In the genomic region with DNA sequence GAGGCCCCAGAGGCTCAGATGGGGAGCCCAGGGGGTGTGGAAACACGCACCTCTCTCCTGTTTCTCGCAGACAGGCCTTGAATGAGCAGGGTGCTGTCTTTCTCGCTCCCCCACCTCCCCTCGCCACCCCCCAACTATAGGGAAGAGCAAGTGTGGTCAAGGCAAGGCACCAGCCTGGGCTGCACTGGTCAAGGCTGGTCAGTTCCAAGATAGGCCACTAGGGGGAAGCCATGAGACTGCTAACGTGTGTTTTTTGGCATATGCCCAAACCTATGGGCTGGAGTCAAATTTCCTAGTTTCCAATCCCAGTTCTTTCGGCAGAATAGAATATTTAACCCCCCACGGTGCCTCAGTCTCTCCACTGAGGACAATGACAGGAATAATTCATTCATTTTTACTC, we compare ENCODE assay signal across 9 mouse cellular contexts. TPM values are rescaled to one million over a fixed set of nuclear protein-coding genes. Genes with fewer than 3 reads are reported as not detected.
DNase-seq lines count a peak whose midpoint lies in the region; ATAC-seq and TF ChIP-seq lines count a peak whose summit lies in the region.
"Had no signal": no experiment of that assay in that cellular context is flagged by ENCODE, and none has a peak within 500 bp of the region (broad histone marks: within the 10 kb centered on the region; RNA-seq: fewer than 3 reads in every experiment).

No protein-coding gene starts in this region.

- H3K9me3 ChIP-seq in heart, embryonic 11.5 days (replicated peaks; ENCODE audit: control insufficient read depth, low read length), result no peaks in the 10 kb centered on the region
- no peaks in the 10 kb centered on the region for H3K9me3 ChIP-seq in lung, embryonic 14.5 days (ENCODE audit: low read depth, low read length)
- H3K9me3 ChIP-seq: limb, embryonic 15.5 days had no signal

- no peaks in the 10 kb centered on the region for H3K4me1 ChIP-seq in heart, embryonic 11.5 days (ENCODE audit: control insufficient read depth, insufficient read depth, low read length)
- H3K4me1 ChIP-seq in lung, embryonic 14.5 days (ENCODE audit: insufficient read depth), result no peaks in the 10 kb centered on the region
- H3K4me1 ChIP-seq: limb, embryonic 15.5 days had no signal

- H3K9ac ChIP-seq in heart, embryonic 11.5 days (ENCODE audit: low read depth, low read length), result no peak overlapping the region
- H3K9ac ChIP-seq in lung, embryonic 14.5 days, result no peak overlapping the region
- H3K9ac ChIP-seq: limb, embryonic 15.5 days had no signal

- no peak overlapping the region for H3K4me2 ChIP-seq in heart, embryonic 11.5 days
- no peak overlapping the region for H3K4me2 ChIP-seq in lung, embryonic 14.5 days
- H3K4me2 ChIP-seq: limb, embryonic 15.5 days had no signal

- no peak overlapping the region for H3K4me3 ChIP-seq in heart, embryonic 11.5 days (ENCODE audit: low read depth, low read length)
- no peak overlapping the region for H3K4me3 ChIP-seq in layer of hippocampus, adult 2 months
- no peak overlapping the region for H3K4me3 ChIP-seq in lung, embryonic 14.5 days (ENCODE audit: low read depth, low read length)
- H3K4me3 ChIP-seq: limb, embryonic 15.5 days had no signal

- TF ChIP-seq CTCF in layer of hippocampus, adult 2 months (conservative IDR thresholded peaks at IDR 0.05), result peak; percentile 89
- peak; percentile 97 for TF ChIP-seq CTCF in lung, embryonic 14.5 days (IDR thresholded peaks at IDR 0.05; ENCODE audit: low read depth)

- DNase-seq in CD8-positive naive resting alpha-beta T cell, adult 2 months (ENCODE audit: low read depth in 2 of 2, low spot score in 2 of 2), result peak; percentile 18 to 28
- DNase-seq in adrenal gland, postnatal 10 days, result peak; percentile 90
- peak; percentile 54 for DNase-seq in embryo, embryonic 11.5 days (ENCODE audit: low read depth, low spot score)
- DNase-seq in layer of hippocampus, adult 2 months (ENCODE audit: low spot score in 2 of 2), result peak; percentile 46 to 74
- DNase-seq in lung, embryonic 14.5 days, result peak; percentile 94
- peak; percentile 58 for DNase-seq in retina, postnatal 7 days (ENCODE audit: low read depth, low spot score)
- DNase-seq in urinary bladder, adult 2 months (ENCODE audit: low spot score), result peak; percentile 39

- 7% methylated on average over 7 of the region's 7 CpGs for WGBS in heart, embryonic 11.5 days (ENCODE audit: insufficient replicate concordance)
- WGBS in lung, embryonic 14.5 days, result 9% methylated on average over 7 of the region's 7 CpGs

- ATAC-seq in heart, embryonic 11.5 days (replicated peaks; ENCODE audit: insufficient number of reproducible peaks, low FRiP score, low TSS enrichment), result 0 out of 2 replicates have a peak, but pooled peaks have one; percentile 10
- peak; percentile 82 for ATAC-seq in lung, embryonic 14.5 days (ENCODE audit: insufficient read depth)

- H3K27ac ChIP-seq in heart, embryonic 11.5 days (ENCODE audit: low read depth, low read length), result no peak overlapping the region
- no peak overlapping the region for H3K27ac ChIP-seq in layer of hippocampus, adult 2 months
- no peak overlapping the region for H3K27ac ChIP-seq in lung, embryonic 14.5 days (ENCODE audit: low read depth)
- H3K27ac ChIP-seq: limb, embryonic 15.5 days had no signal

- H3K27me3 ChIP-seq in heart, embryonic 11.5 days (ENCODE audit: control insufficient read depth, insufficient read depth, low read length), result no peaks in the 10 kb centered on the region
- H3K27me3 ChIP-seq in lung, embryonic 14.5 days (ENCODE audit: insufficient read depth, low read length), result no peaks in the 10 kb centered on the region

- H3K36me3 ChIP-seq in heart, embryonic 11.5 days (ENCODE audit: control insufficient read depth, insufficient read depth, low read length), result no peaks in the 10 kb centered on the region
- H3K36me3 ChIP-seq in lung, embryonic 14.5 days (ENCODE audit: insufficient read depth), result no peaks in the 10 kb centered on the region
- H3K36me3 ChIP-seq: limb, embryonic 15.5 days had no signal

RNA-seq across cellular contexts. Expression of gene Bpifa2, which starts 12.3 kb away (rescaled TPM):
- total RNA-seq in adrenal gland, postnatal 10 days (2021), result under 1 TPM; 0.70 to 0.75 TPM
- not detected in 2 replicates for polyA plus RNA-seq in heart, embryonic 11.5 days (2014; fragmentation: Nextera tagmentation; extraction: Ambion mirVana)
- not detected for total RNA-seq in layer of hippocampus, adult 2 months (2021)
- polyA plus RNA-seq in lung, embryonic 14.5 days (2014; fragmentation: Nextera tagmentation; extraction: Ambion mirVana), result not detected in 2 replicates
- not detected in 2 replicates for polyA plus RNA-seq in urinary bladder, adult 2 months (2012; rRNA removed)

RNA-seq across cellular contexts. Expression of gene Bpifa6, which starts 21.0 kb away (rescaled TPM):
- total RNA-seq in adrenal gland, postnatal 10 days (2021), result not detected
- polyA plus RNA-seq in heart, embryonic 11.5 days (2014; fragmentation: Nextera tagmentation; extraction: Ambion mirVana), result not detected in 2 replicates
- not detected for total RNA-seq in layer of hippocampus, adult 2 months (2021)
- not detected in 2 replicates for polyA plus RNA-seq in lung, embryonic 14.5 days (2014; fragmentation: Nextera tagmentation; extraction: Ambion mirVana)
- polyA plus RNA-seq in urinary bladder, adult 2 months (2012; rRNA removed), result 0.11 TPM in 1 of 2 replicates, not detected in the other
- polyA plus RNA-seq: limb, embryonic 15.5 days had no signal

RNA-seq across cellular contexts. Expression of gene Bpifb4, which starts 57.8 kb away (rescaled TPM):
- not detected for total RNA-seq in adrenal gland, postnatal 10 days (2021)
- not detected in 2 replicates for polyA plus RNA-seq in heart, embryonic 11.5 days (2014; fragmentation: Nextera tagmentation; extraction: Ambion mirVana)
- not detected for total RNA-seq in layer of hippocampus, adult 2 months (2021)
- polyA plus RNA-seq in lung, embryonic 14.5 days (2014; fragmentation: Nextera tagmentation; extraction: Ambion mirVana), result not detected in 2 replicates
- polyA plus RNA-seq in urinary bladder, adult 2 months (2012; rRNA removed), result not detected in 2 replicates
- polyA plus RNA-seq: limb, embryonic 15.5 days had no signal

Comparison
In these comparisons a context has a peak if more than half of its experiments do, and no peak if none do; other contexts are left out.
1. DNase-seq: peak in every context shown above with its lines; median percentile 94 in lung, embryonic 14.5 days; 90 in adrenal gland, postnatal 10 days; 60 in layer of hippocampus, adult 2 months; 58 in retina, postnatal 7 days; 54 in embryo, embryonic 11.5 days; 39 in urinary bladder, adult 2 months; 23 in CD8-positive naive resting alpha-beta T cell, adult 2 months.